Mouse (Mus musculus): ENCODE measurements around the gene Igdcc4. TPM values are rescaled to one million over a fixed set of nuclear protein-coding genes. Genes with fewer than 3 reads are reported as not detected.

The Igdcc4 gene
- total RNA-seq, 2 experiments from 2014 or later, result 31.8 to 33.7 TPM

GRCm38 (mm10) chr9:65141976-65142318 is 40.7 kb downstream of the Igdcc4 start:
- intact Hi-C loops (cut with DNase I), result no loop called here

DNA sequence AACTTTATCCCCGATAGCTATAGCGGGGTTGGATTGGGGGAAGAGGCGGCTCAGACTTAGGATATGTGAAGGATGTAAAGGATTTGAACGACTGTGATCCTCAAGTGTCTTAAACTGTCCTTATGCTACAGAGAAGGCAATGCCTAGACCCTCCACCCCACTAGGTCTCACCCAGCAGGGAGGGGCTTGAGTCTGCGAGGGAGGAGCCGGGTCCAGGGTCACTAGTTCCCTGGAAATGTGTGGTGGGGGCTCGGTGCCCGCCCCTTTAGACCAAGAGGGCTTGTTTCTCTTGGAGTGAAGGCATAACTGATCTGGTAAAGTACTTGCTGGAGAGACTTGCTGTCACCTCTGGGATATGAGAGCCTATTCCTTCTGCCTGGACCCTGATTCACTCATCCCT is 41.1 kb downstream of the Igdcc4 start:
- no peak overlapping the region for H3K27ac ChIP-seq
- no peak for TF ChIP-seq CTCF (IDR thresholded peaks at IDR 0.05)
- intact Hi-C loops (cut with DNase I), result no loop called here
- H3K4me3 ChIP-seq, result peak overlapping the region; percentile 66
- DNase-seq (ENCODE audit: extremely low spot score in 1 of 2, low spot score in 2 of 2), result no peak

More at GRCm38 (mm10) chr9:65141976-65142318, 40.7 kb downstream of the Igdcc4 start:
- no peak for DNase-seq (ENCODE audit: extremely low spot score in 1 of 2, low spot score in 2 of 2)
- no peak for TF ChIP-seq CTCF (IDR thresholded peaks at IDR 0.05)
- Histone ChIP-seq H3K27ac (no peak overlapping the region), H3K4me3 (peak overlapping the region; percentile 66)

DNA sequence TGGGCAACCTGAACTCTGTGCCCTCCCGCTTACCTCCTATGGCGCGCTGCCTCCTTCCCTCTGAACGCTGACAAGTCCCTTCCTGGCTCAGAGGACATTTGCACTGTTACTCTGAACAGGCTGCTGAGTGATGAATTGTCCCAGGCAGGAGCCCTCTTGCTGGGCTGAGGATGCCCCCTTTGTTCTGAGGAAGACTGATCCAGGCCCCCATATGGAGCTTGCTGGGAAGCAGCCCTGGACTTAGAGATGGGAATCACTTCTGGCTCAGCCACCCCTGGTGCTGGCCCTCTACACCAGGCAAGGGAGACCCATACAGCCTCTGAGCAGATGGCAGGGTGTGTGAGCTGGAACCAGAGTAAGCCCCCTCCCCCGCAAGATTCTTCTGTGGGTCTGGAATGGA is 44.7 kb downstream of the Igdcc4 start:
- DNase-seq (ENCODE audit: extremely low spot score in 1 of 2, low spot score in 2 of 2), result no peak
- no peak overlapping the region for H3K27ac ChIP-seq
- no peak overlapping the region for H3K4me3 ChIP-seq
- no peak for TF ChIP-seq CTCF (IDR thresholded peaks at IDR 0.05)
- intact Hi-C loops (cut with DNase I), result no loop called here

- no peak for TF ChIP-seq CTCF (IDR thresholded peaks at IDR 0.05)
- intact Hi-C loops (cut with DNase I), result no loop called here
- no peak for DNase-seq (ENCODE audit: extremely low spot score in 1 of 2, low spot score in 2 of 2)
- Histone ChIP-seq H3K4me3 (no peak overlapping the region), H3K27ac (no peak overlapping the region)
Measured at GRCm38 (mm10) chr9:65148507-65148906, 47.2 kb downstream of the Igdcc4 start.

DNA sequence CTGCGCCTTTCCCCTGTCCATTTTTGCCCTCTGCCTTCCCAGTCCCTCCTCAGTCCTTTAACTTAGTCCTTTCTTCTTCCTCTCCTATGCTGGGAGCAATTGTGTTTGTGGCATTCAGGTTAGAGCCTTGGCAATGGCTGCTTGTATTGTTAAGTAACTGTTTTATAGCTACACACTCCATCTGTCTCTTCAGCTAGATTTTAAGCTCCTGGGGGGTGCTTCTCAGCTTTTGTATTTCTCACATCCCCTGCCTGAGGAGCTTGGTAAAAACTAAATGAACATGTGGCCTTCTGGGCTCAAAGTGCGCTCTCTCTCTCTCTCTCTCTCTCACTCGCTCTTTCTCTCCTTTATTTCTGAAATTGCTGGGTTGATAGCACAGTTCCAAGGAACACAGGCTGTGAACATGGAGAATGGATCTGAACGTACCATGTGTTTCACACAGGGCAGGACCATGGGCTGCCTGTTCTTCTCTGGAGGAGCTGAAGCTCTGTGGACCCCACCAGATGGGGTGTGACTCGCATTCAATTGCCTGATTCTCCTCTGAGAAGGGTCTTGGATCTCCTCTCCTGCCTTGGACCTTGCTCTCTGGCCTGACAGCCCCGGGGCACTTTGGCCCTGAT is 51.5 kb downstream of the Igdcc4 start:
- Histone ChIP-seq H3K4me3 (no peak overlapping the region), H3K27ac (no peak overlapping the region)
- intact Hi-C loops (cut with DNase I), result no loop called here
- no peak for TF ChIP-seq CTCF (IDR thresholded peaks at IDR 0.05)
- no peak for DNase-seq (ENCODE audit: extremely low spot score in 1 of 2, low spot score in 2 of 2)

DNA sequence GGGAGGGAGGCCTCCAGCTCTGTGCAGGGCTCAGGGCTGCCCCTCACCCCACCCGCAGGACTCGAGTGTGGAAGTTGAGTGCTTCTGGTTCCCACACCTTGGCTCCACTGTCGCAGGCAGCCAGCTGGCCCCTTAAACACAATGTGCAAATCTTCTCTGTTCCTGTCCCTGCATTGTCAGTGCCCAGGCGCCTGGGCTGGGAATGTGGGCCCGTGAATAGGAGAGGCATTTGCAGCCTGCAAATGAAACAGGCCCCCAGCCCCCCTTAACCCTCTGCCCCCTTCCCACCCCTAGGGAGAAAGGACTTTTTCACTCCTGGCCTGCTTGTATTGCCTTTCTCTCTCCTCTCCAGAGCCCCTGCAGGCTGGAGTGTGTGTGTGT is 52.0 kb downstream of the Igdcc4 start:
- no peak for DNase-seq (ENCODE audit: extremely low spot score in 1 of 2, low spot score in 2 of 2)
- TF ChIP-seq CTCF (IDR thresholded peaks at IDR 0.05), result no peak
- H3K4me3 ChIP-seq, result no peak overlapping the region
- intact Hi-C loops (cut with DNase I), result no loop called here
- H3K27ac ChIP-seq, result no peak overlapping the region

- intact Hi-C loops (cut with DNase I), result no loop called here
- no peak overlapping the region for H3K27ac ChIP-seq
- H3K4me3 ChIP-seq, result no peak overlapping the region
- TF ChIP-seq CTCF (IDR thresholded peaks at IDR 0.05), result no peak
- DNase-seq (ENCODE audit: extremely low spot score in 1 of 2, low spot score in 2 of 2), result no peak
Measured at GRCm38 (mm10) chr9:65154692-65155455, 53.6 kb downstream of the Igdcc4 start.

DNA sequence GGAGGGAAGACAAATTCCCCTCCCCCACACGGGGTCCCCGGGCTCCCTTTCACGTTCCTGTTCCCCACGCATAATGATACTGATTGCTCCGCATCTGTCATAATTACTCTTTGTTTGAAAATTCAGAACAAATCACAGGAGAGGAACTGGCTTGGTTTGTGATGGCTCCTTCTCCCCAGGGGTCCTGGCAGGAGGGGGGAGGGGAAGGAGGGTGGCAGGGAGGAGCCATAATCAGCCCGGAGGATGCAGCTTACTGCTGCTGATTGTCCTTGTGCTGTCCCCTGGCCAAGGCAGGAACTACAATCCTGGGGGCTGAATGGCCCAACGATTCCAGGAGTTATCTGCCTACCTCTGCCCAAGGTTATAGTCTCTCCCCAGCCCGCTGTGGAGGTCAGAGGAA is 55.3 kb downstream of the Igdcc4 start:
- no peak for TF ChIP-seq CTCF (IDR thresholded peaks at IDR 0.05)
- H3K27ac ChIP-seq, result no peak overlapping the region
- no peak overlapping the region for H3K4me3 ChIP-seq
- intact Hi-C loops (cut with DNase I), result no loop called here
- no peak for DNase-seq (ENCODE audit: extremely low spot score in 1 of 2, low spot score in 2 of 2)

DNA sequence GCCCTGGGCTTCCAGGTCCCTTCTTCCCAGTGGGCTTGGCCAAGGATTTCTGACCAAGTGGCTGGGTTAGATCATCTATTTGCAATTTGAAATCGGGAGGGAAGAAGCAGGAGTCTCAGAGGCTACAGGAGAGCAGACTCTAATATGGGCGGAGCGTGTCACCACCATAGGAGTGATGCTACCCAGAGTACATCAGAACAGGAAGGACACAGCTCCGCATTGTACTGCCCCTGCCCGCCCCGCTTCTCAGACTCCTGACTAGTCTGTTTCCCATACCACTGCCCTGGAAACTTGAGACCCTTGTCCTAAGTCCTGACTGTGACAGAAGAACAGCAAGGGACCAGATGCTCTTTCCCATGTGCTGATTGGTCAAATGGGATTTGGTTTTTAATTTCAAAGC is 56.3 kb downstream of the Igdcc4 start:
- Histone ChIP-seq H3K4me3 (no peak overlapping the region), H3K27ac (no peak overlapping the region)
- intact Hi-C loops (cut with DNase I), result no loop called here
- TF ChIP-seq CTCF (IDR thresholded peaks at IDR 0.05), result no peak
- DNase-seq (ENCODE audit: extremely low spot score in 1 of 2, low spot score in 2 of 2), result no peak

DNA sequence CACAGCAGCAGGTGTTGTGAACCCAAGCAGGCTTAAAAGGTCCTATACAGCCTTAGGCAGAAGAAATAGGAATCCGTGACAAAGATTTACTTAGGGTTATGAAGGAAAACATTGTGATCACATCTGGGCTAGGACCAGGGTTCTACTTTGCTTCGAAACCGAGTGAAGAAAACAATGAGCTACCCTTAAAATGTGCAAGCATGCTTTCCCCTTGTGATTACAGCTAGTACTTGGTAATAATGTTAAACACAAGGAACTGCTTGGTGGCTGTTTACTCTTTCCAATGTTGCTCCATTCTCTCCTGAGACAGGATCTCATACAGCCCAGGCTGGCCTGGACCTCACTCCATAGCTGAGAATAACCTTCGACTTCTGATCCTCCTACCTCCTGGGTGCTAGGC is 59.9 kb downstream of the Igdcc4 start:
- intact Hi-C loops (cut with DNase I), result no loop called here
- no peak for TF ChIP-seq CTCF (IDR thresholded peaks at IDR 0.05)
- no peak for DNase-seq (ENCODE audit: extremely low spot score in 1 of 2, low spot score in 2 of 2)
- Histone ChIP-seq H3K27ac (no peak overlapping the region), H3K4me3 (no peak overlapping the region)

DNA sequence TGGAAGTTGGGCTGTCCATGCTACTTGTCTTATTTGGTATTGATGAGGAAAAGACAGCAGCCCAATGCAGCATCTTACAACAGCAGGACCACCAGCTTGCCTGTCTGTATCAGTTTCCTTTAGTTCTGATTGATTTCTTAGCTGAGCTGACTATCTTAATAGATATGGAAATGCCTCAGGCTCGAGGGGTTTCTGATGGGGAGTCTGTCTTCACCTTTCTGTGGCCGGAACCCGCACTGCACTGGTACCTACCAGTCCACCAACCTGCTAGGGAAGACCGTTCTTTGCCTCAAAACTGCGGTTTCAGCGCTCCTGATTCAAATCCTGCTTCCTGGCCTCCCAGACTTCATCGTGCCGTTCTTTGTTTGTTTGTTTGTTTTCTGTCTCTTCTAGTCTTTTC is 60.6 kb downstream of the Igdcc4 start:
- H3K4me3 ChIP-seq, result no peak overlapping the region
- TF ChIP-seq CTCF (IDR thresholded peaks at IDR 0.05), result no peak
- H3K27ac ChIP-seq, result no peak overlapping the region
- intact Hi-C loops (cut with DNase I), result no loop called here
- DNase-seq (ENCODE audit: extremely low spot score in 1 of 2, low spot score in 2 of 2), result no peak

- 0 out of 2 replicates have a peak overlapping the region, but pooled peaks have one; percentile 32 for H3K27ac ChIP-seq
- no peak for TF ChIP-seq CTCF (IDR thresholded peaks at IDR 0.05)
- DNase-seq (ENCODE audit: extremely low spot score in 1 of 2, low spot score in 2 of 2), result peak; percentile 34 to 46
- peak overlapping the region; percentile 51 for H3K4me3 ChIP-seq
- intact Hi-C loops (cut with DNase I), result no loop called here
Measured at GRCm38 (mm10) chr9:65162711-65163639, 61.7 kb downstream of the Igdcc4 start.
